Mouse (Mus musculus) brain, embryonic 14.5 days (tissue): Measurements from ENCODE around the gene Ankfn1.

Experiments used
- CTCF ChIP-seq: fragments of 200-500 bp; IDR thresholded peaks from 2 replicates; pipeline ENCODE4 v1.5.1; 2012; ENCODE audit warnings: inconsistent platforms, mild to moderate bottlenecking, moderate library complexity, borderline replicate concordance; ENCODE audit not compliant: insufficient read depth, insufficient read length; ENCODE audit errors: extremely low read depth
- POLR2A ChIP-seq: fragments of 200-500 bp; IDR thresholded peaks from 2 replicates; pipeline ENCODE4 v1.6.1; 2012; ENCODE audit warnings: mild to moderate bottlenecking, inconsistent platforms, borderline replicate concordance; ENCODE audit not compliant: poor library complexity, insufficient read depth, insufficient read length, severe bottlenecking; ENCODE audit errors: extremely low read depth

GRCm38 (mm10) chr11:89501796-89502195 is 275.7 kb downstream of the Ankfn1 start:
- TF ChIP-seq CTCF (no peak), POLR2A (no peak)
